Mouse (Mus musculus) frontal cortex, postnatal 14 days (tissue): ENCODE results near the gene Amh.
"Not testable (repeated sequence)": the region's sequence is repeated elsewhere in the genome, so short reads cannot be mapped to it uniquely, and the experiment has no call there.

Experiments
- DNase-seq, 2 experiments: peaks; one replicate each; pipeline ENCODE4 v3.0.0; 2022; ENCODE audit warnings: low spot score in 2 of 2

Amh gene

DNA sequence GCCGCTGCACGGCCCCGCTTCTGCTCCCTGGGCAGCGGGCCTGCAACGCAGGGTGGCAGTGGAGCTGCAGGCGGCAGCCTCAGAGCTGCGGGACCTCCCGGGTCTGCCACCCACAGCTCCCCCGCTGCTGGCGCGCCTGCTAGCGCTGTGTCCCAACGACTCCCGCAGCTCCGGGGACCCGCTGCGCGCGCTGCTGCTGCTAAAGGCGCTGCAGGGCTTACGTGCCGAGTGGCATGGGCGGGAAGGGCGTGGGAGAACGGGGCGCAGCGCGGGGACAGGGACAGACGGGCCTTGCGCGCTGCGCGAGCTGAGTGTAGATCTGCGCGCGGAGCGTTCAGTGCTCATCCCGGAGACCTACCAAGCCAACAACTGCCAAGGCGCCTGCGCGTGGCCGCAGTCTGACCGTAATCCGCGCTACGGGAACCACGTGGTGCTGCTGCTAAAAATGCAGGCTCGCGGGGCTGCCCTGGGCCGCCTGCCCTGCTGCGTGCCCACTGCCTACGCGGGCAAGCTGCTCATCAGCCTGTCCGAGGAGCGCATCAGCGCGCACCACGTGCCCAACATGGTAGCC is 2.1 kb downstream of the Amh start:
- peak; percentile 81 to 86 for DNase-seq

DNA sequence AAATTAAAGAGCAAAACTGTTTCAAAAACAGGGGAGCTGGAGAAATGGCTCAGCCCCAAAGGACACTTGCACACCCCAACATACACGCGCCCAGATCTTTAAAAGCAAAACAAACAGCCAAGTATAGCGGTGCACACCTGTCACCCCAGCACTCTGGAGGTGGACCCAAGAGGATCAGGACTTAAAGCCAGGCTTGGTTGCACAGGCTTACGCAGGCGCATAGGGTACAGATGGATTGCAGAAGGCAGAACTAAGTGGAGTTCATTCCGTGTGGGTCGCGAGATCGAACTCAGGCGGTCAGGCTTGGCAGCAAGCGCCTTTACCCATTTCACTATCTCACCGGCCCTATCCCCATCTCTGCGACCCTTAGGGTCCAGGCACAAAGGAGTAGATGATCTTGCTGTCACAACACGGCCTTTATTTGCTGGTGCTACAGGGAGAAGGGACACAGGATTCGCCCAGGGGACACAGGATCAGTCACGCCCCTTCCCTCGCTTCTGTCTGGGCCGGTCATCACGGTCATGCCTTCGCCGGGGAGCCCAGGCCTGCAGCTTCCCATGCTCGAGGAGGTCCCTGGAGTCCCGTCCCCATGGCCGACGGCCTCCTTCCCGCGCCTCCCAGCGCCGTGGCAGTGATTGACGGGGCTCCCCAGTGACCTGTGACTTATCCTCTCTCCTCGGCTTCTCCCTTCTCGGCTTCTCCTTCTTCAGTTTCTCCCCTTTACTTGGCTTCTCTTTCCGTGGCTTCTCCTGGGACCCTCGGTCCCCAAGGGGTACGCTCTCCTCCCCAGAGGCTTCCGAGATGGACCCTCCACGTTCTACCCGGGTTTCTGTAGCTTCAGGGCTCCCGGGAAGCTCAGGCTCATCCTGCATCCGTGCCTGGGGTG is 3.3 kb downstream of the Amh start:
- DNase-seq = no peak

DNA sequence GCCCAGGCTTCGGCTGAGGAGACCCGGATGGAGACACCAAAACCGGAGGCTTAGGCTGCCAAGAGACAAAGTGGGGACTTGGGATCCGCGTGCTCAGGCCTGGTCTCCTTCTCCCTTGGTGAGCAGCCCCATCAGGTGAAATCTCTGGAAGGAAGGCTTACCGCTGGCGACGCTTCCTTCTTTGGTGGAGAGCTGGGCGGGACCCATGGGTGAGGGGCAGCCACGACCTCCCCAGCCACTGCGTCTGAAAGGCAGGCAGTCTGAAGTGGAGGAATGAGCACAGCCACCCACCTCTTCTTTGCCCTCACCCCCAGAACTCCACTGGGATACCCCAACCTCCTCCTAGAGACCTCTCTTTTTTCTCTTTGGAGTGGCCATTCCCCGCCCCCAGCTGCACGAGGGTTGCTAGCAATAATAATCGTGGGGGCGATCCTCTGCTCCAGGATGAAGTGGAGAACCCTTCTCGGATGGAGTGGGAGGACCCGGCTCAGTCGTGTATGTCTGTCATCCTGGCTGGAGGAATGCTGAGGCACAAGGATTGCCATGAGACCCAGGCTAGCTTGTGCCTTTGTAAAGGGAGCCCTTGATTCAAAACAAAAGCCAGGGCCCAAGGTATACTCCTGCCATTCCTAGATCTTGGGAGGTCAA is 4.1 kb downstream of the Amh start:
- no peak for DNase-seq

DNA sequence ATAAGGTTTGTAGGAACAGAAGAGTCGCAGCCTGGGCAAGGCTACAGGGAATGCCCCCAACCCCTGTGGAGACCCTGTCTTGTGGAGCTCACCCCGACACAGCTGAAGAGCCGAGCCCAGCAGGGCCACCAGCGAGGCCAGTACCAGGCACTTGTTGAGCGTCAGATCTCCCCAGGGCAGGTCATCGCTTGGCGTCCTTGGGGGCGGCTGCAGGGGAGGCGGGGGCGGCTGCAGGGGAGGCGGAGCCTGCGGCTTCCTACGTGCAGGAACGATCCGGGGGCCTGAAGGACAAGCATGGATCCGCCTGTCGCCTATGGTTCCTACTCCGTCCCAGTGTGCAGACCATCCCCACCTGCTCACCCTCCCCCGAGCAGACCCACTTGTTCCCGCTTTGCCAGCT is 5.0 kb downstream of the Amh start:
- DNase-seq = no peak

DNA sequence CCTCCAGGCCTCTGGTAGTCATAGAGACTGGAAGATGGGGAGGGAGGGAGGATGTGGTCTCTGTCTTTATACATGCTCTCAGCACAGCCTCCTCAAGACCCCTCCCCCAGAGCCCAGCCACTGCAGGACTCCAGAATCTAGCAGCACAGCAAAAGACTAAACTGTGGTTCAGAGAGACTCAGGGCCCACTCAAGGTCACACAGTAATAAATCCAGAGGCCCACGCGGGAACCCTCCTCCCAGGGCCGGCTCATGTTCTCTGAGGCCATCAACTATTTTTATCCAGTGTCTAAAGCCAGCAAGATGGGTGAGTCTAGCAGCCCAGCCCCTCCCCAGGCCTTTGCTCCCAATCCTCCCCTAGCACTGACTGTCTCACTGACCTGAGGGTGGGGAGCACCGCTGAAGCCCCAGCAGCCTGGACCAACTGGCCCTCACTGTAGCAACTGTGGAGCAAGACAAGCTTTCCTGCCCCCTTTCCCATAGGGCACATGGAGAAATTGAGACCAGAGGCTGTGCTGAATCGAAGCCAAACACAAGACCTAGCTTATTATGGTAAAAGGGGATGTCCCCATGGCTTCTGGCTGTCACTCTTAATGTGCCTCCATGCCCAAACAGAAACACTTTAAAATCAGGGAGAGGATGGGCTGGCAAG is 7.5 kb downstream of the Amh start:
- no peak for DNase-seq

DNA sequence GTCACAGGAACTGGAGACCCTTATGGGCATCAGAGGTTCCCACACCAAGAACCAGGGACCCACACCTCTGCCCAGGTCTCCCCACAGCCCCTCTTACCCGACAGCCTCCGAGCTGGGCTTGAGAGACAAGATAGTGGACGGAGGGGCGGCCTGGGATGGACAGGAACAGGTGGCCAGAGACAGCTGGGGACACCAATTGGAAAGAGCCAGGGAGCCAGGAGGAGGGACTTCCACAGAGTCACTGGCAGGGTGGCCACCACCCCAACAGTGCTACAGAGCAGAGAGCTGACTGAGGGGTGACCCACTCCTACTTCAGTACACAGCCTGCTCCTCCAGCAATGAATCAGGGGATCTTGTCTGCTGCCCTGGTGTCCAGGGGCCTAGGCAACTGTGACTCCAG is 8.3 kb downstream of the Amh start, which contains the start of gene Jsrp1:
Gene Jsrp1 (minus strand): TSS at position 133 of the 400 bp plus-strand sequence.
- no peak for DNase-seq

DNA sequence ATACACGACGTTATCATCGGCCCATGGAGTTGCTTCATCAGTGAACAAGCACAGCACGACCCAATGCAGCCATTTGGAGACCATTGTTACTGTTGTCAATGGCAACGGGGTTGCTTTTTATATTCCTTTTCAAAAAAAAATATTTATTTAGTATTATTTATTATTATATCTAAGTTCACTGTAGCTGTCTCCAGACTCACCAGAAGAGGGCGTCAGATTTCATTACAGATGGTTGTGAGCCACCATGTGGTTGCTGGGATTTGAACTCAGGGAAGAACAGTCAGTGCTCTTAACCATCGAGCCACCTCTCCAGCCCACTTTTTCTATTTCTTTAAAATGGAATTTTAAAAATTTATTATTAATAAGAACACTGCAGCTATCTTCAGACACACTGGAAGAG is 9.8 kb downstream of the Amh start:
- no peak for DNase-seq

DNA sequence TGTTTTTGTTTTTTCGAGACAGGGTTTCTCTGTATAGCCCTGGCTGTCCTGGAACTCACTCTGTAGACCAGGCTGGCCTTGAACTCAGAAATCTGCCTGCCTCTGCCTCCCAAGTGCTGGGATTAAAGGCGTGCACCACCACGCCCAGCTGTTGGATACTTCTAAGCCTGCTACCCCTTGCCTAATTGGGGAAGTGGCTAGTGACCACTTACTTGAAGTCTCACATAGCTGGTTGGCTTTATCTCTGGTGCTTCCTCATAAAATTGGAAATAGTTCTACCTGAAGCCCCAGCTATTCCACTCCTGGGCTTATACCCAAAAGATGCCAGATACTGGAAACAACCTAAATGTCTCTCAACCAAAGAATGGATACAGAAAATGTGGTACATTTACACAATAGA is 11.3 kb downstream of the Amh start:
- DNase-seq = not testable (repeated sequence)

DNA sequence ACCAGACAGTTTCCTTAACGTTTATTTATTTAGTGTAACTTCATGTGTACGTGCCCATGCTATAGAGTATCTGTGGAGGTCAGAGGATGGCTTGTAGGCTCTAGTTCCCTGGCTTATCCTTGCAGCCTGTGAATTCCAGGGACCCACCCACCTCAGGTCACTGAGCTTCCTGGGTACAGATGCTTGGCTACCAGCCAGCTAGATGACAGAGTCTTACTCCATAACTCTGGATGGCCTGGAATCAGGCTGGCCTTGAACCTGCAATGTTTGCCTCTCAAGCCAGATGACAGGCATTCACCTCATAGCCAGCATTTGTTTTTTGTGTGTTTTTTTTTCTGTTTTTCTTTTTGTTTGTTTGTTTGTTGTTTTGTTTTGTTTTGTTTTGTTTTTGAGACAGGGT is 12.1 kb downstream of the Amh start:
- no peak for DNase-seq

DNA sequence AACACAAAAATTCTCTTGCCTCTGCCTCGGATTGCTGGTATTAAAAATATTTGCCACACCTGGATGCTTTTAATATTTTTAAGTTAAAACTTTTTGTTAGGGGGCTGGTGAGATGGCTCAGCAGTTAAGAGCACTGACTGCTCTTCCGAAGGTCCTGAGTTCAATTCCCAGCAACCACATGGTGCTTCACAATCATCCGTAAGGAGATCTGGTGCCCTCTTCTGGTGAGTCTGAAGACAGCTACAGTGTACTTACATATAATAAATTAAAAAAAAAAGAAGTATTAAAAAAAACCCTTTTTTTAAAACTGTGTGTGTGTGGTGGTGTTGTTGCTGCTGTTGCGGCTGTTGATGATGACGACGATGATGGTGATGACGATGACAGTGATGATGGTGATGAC is 12.9 kb downstream of the Amh start:
- not testable (repeated sequence) for DNase-seq

DNA sequence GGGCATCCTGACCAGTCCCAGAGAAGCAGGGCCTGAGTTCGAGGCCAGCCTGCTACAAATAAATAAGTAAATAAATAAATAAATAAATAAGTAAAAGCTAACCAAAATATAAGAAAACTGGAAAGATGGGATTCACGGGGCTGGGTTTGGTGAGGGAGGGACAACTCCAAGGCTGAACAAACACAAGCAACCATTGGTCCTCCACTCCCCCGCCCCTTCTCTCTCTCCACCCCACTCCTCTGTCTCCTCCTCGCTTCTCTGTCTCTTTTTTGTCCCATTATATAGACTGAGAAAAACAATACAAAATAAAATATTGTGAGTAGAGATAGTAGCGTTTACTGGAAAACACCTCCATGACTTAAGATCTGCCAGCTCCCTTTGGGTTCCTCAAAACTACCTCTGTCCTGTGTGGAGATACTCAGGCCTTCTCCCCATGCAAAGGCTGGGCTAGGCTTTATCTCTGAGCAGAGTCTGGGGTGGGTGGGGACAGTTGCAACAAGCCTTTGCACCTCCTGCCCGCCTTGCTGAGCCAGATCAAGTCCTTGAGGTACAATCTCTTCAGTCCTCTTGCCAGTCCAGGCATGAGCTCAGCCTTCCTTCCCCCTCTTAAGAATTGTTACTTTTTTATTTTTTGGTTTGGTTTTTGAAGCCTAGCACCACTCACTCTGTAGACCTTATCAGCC is 13.7 kb downstream of the Amh start:
- DNase-seq = no peak

DNA sequence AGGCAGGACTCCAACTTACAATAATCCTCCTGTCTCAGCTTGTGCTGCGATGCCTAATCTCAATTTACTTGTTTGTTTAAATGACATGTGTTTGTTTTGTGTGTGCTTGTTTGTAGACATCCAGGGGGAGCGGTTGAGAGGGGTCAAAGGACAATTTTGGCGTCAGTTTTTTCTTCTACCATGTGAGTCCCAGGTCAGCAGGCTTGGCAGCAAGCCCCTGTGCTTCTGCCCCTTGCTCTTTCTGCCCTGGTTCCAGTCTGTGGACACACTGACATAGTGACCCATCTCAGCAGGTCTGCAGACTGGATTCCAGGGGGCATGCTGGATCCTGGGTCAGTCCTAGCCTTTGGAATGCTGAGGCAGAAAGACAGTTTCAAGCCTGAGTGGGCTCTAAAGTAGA is 14.4 kb downstream of the Amh start:
- no peak for DNase-seq

DNA sequence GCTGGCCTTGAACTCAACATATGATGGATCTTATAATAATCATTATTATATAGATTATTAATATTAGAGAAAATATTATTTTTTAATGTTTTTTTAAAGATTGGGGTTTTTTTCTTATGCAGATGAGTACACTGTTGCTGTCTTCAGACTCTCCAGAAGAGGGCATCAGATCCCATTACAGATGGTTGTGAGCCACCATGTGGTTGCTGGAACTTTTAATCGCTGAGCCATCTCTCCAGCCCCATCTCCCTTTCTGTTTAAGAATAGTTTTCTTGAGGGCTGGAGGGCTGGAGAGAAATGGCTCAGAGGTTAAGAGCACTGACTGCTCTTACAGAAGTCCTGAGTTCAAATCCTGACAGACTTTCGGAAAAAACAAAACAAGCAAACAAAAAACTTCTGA is 16.9 kb downstream of the Amh start:
- no peak for DNase-seq

DNA sequence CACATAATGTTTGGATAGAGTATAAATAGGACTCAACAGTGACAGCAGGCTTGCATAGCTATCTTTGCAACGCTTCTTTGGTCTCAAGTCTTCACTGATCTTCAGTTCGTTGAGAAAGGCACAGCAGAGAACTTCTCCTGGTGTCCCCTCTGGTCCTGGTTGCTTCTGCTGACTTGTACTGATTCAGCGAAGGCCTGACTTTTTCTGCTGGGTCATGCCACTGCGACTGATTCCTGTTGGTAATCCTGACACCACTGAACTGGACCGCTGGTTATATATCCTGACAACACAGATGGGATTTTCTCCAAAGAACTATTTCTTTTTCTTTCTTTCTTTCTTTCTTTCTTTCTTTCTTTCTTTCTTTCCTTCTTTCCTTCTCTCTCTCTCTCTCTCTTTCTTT is 17.5 kb downstream of the Amh start:
- DNase-seq = no peak

DNA sequence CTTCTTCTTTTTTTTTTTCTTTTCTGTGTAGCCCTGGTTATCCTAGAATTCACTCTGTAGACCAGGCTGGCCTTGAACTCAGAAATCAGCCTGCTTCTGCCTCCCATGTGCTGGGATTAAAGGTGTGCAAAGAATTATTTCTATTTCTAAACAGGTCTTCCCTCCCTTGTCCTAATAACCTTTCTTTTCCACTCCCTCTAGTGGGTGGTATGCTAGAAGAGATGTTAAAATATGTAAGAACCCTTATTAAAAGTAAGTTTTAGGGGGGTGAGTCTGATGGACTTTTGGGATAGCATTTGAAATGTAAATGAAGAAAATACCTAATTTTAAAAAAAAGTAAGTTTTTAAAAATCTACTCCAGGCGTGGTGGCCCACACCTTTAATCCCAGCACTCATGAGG is 18.3 kb downstream of the Amh start:
- no peak for DNase-seq

DNA sequence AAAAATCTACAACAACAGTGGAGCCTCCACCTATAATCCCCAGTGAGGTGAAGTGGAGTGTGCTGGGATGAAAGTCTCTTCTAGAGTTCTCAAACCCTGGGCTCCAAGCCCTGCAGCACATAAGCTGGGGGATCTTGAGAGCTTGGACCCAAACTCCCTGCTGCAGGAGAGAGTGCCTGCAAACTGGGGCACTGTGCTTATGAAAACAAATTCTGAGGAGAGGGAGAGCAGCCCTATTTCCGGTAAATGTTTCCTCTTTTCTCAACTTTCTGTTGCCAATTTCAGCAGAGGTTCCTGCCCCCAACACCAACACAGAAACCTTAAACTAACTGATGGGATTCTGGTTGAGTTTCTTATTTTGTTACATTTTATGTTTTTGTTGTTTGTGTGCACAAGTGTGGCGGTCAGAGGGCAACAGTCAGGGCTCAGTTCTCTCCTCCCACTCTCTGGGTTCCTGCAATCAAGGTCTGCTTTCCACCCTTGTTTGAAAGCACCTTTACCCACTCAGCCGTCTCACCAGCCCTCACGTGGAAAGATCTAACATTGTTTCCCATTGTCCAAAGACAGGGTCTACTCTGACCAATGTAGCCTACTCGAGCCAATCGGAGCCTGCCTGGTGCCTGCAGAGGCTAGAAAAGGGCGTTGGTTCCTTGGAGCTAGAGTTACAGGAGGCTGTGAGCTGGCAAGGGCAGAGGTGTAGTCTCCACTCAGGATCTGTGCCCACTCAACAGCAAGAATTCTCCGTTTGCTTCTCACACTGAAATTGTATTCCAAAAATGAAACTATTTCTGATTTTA is 19.0 kb downstream of the Amh start:
- no peak for DNase-seq

DNA sequence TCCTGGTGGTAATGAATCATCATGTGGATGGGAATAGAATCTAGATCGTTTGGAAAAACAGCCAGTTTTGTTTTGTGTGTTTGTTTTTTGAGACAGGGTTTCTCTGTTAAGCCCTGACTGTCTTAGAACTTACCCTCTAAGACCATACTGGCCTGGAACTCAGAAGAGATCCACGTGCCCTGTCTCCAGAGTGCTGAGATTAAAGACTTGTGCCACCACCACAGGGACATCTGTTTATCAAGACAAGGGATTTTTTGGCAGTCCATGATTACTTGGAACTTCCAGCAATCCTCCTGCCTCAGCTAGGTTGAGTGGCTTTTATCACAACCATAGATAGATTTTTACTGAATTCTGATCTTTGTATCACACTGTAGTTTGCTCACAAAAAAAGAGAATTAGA is 19.8 kb downstream of the Amh start:
- DNase-seq = no peak

DNA sequence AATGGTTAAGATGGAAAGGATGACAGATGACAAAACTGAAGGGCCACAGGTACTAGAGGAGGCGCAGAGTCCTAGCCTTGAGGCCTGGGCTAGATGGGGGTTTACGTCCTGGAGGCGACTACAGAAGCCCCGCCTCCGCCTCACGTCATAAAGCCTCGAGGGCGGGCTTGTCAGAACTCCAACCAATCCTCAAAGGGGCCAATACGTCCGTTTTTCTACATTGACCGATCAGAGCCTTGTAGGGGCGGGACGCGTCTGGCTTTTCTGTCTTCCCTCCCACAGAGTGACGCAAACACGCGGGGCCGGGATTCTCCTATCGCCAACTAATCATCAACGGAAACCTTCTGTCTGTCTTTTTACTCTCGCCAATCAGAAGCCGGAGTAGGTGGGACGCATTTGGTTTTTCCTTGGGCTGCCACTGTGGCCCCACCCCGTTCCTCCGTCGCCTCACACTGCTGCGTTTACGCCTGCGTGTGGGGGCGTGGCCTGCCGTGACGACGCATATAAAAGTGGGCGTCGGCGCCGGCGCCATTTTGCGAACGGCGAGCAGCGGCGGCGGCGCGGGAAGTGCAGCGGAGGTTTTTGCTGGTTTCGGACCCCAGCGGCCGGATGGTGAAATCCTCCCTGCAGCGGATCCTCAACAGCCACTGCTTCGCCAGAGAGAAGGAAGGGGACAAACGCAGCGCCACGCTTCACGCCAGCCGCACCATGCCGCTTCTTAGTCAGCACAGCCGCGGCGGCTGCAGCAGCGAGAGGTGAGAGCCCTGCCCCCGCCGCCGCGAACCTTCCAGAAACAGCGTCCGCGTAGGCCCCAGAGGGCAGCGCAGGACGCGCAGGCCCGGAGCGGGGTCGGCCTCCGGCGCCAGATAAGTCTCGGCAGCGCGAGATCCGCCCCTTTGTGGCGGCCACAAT is 21.4 kb downstream of the Amh start, which contains the start of gene Oaz1:
Gene Oaz1 (plus strand): TSS at position 506 of the 912 bp plus-strand sequence.
- DNase-seq = peak; percentile 99 to 100

DNA sequence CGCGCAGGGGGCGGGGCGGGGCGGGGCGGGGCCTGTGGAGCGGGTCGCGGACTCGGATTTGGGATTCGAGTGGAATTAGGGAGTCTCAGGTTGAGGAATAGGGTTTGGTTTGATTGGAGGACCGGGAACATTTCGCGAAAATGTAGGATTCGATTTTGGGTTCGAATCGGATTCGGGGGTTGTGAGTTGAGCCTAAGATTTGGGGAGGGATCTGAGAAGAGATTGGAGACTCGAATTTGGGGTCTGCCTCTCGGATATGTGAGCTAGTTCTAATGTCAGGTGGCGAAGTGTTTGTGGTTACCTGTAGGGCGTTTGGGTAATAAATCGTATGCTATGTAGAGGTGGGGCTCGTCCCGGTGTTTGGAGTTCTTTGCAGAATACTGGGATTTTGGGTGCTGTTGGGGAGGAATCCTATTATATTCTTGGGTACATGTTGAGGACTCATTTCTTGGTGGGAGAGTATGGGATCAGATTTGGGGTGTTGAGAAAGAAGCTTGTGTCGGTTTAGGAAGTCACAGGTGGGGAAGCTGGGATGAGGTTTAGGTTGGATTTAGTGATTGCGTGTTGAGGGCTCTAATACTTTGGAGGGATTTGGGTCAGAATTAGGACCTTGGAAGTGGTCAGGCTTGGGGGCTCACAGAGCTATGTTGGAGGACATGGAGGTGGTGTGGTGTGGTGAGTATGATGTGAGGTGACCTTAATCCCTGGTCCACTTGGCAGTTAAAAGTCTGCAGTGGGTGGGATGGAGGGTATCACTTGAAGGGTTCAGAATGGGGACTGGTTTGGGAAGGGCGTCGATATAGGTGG is 22.2 kb downstream of the Amh start:
- no peak for DNase-seq
